Comparison of ENCODE assay signal across 35 mouse cellular contexts in genomic region chr9:98523872-98524271, GRCm38 (mm10). TPM values are rescaled to one million over a fixed set of nuclear protein-coding genes. Genes with fewer than 3 reads are reported as not detected.
A peak's percentile ranks its signal among the peaks of the same experiment; 100 is the strongest.
DNase-seq lines count a peak whose midpoint lies in the region; ATAC-seq and TF ChIP-seq lines count a peak whose summit lies in the region.
"Had no signal": no experiment of that assay in that cellular context is flagged by ENCODE, and none has a peak within 500 bp of the region (broad histone marks: within the 10 kb centered on the region; RNA-seq: fewer than 3 reads in every experiment).

No protein-coding gene starts in this region.

- H3K9ac ChIP-seq in forebrain, embryonic 12.5 days, result no peak overlapping the region
- H3K9ac ChIP-seq in forebrain, postnatal 0 days, result no peak overlapping the region
- H3K9ac ChIP-seq in forebrain, embryonic 15.5 days (replicated peaks), result no peak overlapping the region
- H3K9ac ChIP-seq: embryonic facial prominence, embryonic 13.5 days; heart, embryonic 15.5 days; hindbrain, embryonic 12.5 days; limb, embryonic 12.5 days; liver, embryonic 15.5 days; lung, embryonic 14.5 days; midbrain, embryonic 13.5 days had no signal

- peaks cover 24% of the 10 kb centered on the region for H3K4me1 ChIP-seq in forebrain, embryonic 12.5 days
- peaks cover 16% of the 10 kb centered on the region for H3K4me1 ChIP-seq in forebrain, postnatal 0 days (ENCODE audit: insufficient read depth)
- H3K4me1 ChIP-seq in forebrain, embryonic 15.5 days, result peaks cover 36% of the 10 kb centered on the region
- H3K4me1 ChIP-seq in megakaryocyte, embryonic 14.5 days, result peaks cover 69% of the 10 kb centered on the region
- H3K4me1 ChIP-seq: embryonic facial prominence, embryonic 13.5 days; heart, embryonic 10.5 days; limb, embryonic 12.5 days; liver, embryonic 15.5 days had no signal

- ATAC-seq in forebrain, embryonic 12.5 days (ENCODE audit: low FRiP score), result no peak
- no peak for ATAC-seq in forebrain, postnatal 0 days
- ATAC-seq in forebrain, embryonic 15.5 days (replicated peaks), result no peak
- ATAC-seq: CD4-positive, CD25-positive, alpha-beta regulatory T cell, adult 4 months; intestine, postnatal 0 days; midbrain, embryonic 13.5 days had no signal

- H3K36me3 ChIP-seq in forebrain, embryonic 12.5 days (replicated peaks), result no peaks in the 10 kb centered on the region
- no peaks in the 10 kb centered on the region for H3K36me3 ChIP-seq in forebrain, postnatal 0 days (ENCODE audit: insufficient read depth)
- no peaks in the 10 kb centered on the region for H3K36me3 ChIP-seq in forebrain, embryonic 15.5 days
- peaks cover 6% of the 10 kb centered on the region for H3K36me3 ChIP-seq in megakaryocyte, embryonic 14.5 days (replicated peaks; ENCODE audit: low read length)
- H3K36me3 ChIP-seq: embryonic facial prominence, embryonic 13.5 days; heart, embryonic 10.5 days; heart, embryonic 15.5 days; hindbrain, embryonic 12.5 days; limb, embryonic 12.5 days; liver, embryonic 15.5 days; midbrain, embryonic 13.5 days had no signal

- H3K27me3 ChIP-seq in forebrain, embryonic 12.5 days, result peaks cover 23% of the 10 kb centered on the region; the same call in 1 of the 2 replicates
- no peaks in the 10 kb centered on the region for H3K27me3 ChIP-seq in forebrain, postnatal 0 days (ENCODE audit: insufficient read depth, low read length)
- H3K27me3 ChIP-seq in forebrain, embryonic 15.5 days, result no peaks in the 10 kb centered on the region
- H3K27me3 ChIP-seq in megakaryocyte, embryonic 14.5 days (replicated peaks), result peaks cover 3% of the 10 kb centered on the region
- H3K27me3 ChIP-seq: embryonic facial prominence, embryonic 13.5 days; heart, embryonic 15.5 days; hindbrain, embryonic 12.5 days; limb, embryonic 12.5 days; liver, embryonic 15.5 days; midbrain, embryonic 13.5 days had no signal

- intact Hi-C loops in gastrocnemius, postnatal 36 days (cut with DNase I), result no loop called here

- 79% methylated on average over 2 of the region's 2 CpGs for WGBS in forebrain, embryonic 12.5 days
- WGBS in forebrain, postnatal 0 days, result 71% methylated on average over 2 of the region's 2 CpGs
- 74% methylated on average over 2 of the region's 2 CpGs for WGBS in forebrain, embryonic 15.5 days

- H3K9me3 ChIP-seq in forebrain, embryonic 12.5 days, result no peaks in the 10 kb centered on the region
- H3K9me3 ChIP-seq in forebrain, postnatal 0 days (ENCODE audit: low read length), result no peaks in the 10 kb centered on the region
- H3K9me3 ChIP-seq in forebrain, embryonic 15.5 days, result no peaks in the 10 kb centered on the region
- H3K9me3 ChIP-seq in megakaryocyte, embryonic 14.5 days, result peaks cover 6% of the 10 kb centered on the region; the same call in 1 of the 2 replicates
- H3K9me3 ChIP-seq: embryonic facial prominence, embryonic 13.5 days; heart, embryonic 10.5 days; heart, embryonic 15.5 days; hindbrain, embryonic 12.5 days; limb, embryonic 12.5 days; liver, embryonic 15.5 days; midbrain, embryonic 13.5 days had no signal

- no peak for DNase-seq in forebrain, postnatal 0 days
- peak; percentile 10 for DNase-seq in 416B (ENCODE audit: low read depth)
- no peak for DNase-seq in gastrocnemius, postnatal 36 days
- DNase-seq in urinary bladder, postnatal 14 days (ENCODE audit: low spot score), result no peak
- DNase-seq: adrenal gland, postnatal 14 days; cerebellum, adult 11-12 months; cerebellum, adult 9-11 months; gastrocnemius, postnatal 10 days; heart, adult 11 months; kidney, adult 9 months; kidney, postnatal 14 days; lung, embryonic 14.5 days; lung, postnatal 14 days; right cerebral cortex, adult 18-20 months; right cerebral cortex, postnatal 4 days had no signal

- TF ChIP-seq CTCF in forebrain, postnatal 0 days (IDR thresholded peaks at IDR 0.05; ENCODE audit: low read depth), result no peak

- no peak overlapping the region for H3K4me3 ChIP-seq in forebrain, embryonic 12.5 days (replicated peaks)
- H3K4me3 ChIP-seq in forebrain, postnatal 0 days (ENCODE audit: low read depth, low read length), result no peak overlapping the region
- no peak overlapping the region for H3K4me3 ChIP-seq in forebrain, embryonic 15.5 days
- peak overlapping the region; percentile 64 for H3K4me3 ChIP-seq in megakaryocyte, embryonic 14.5 days (replicated peaks)
- H3K4me3 ChIP-seq: embryonic facial prominence, embryonic 13.5 days; heart, embryonic 10.5 days; heart, embryonic 15.5 days; hindbrain, embryonic 12.5 days; left cerebral cortex, adult 2 months; limb, embryonic 12.5 days; liver, embryonic 15.5 days; midbrain, embryonic 13.5 days had no signal

- peak overlapping the region; percentile 83 for H3K27ac ChIP-seq in forebrain, embryonic 12.5 days
- no peak overlapping the region for H3K27ac ChIP-seq in forebrain, postnatal 0 days (ENCODE audit: low read depth, low read length)
- H3K27ac ChIP-seq in forebrain, embryonic 15.5 days (replicated peaks), result peak overlapping the region; percentile 78
- H3K27ac ChIP-seq: embryonic facial prominence, embryonic 13.5 days; heart, embryonic 10.5 days; heart, embryonic 15.5 days; hindbrain, embryonic 12.5 days; left cerebral cortex, adult 2 months; limb, embryonic 12.5 days; liver, embryonic 15.5 days; stomach, postnatal 0 days had no signal

- H3K4me2 ChIP-seq in forebrain, embryonic 12.5 days, result no peak overlapping the region
- H3K4me2 ChIP-seq in forebrain, postnatal 0 days (ENCODE audit: low read depth), result no peak overlapping the region
- no peak overlapping the region for H3K4me2 ChIP-seq in forebrain, embryonic 15.5 days (replicated peaks)
- H3K4me2 ChIP-seq: embryonic facial prominence, embryonic 13.5 days; heart, embryonic 15.5 days; hindbrain, embryonic 12.5 days; limb, embryonic 12.5 days; liver, embryonic 15.5 days; lung, embryonic 14.5 days; midbrain, embryonic 13.5 days had no signal

RNA-seq across cellular contexts. Expression of gene Rbp2, which starts 38.0 kb away (rescaled TPM):
- polyA plus RNA-seq in forebrain, embryonic 12.5 days (2016; fragmentation: Nextera tagmentation; extraction: Ambion mirVana), result not detected in 2 replicates
- total RNA-seq in forebrain, postnatal 0 days (2014; rRNA removed), result 0.76 TPM in 1 of 2 replicates, not detected in the other
- polyA plus RNA-seq in forebrain, postnatal 0 days (2015; fragmentation: Nextera tagmentation; extraction: Ambion mirVana), result 0.48 and 0.67 TPM in 2 replicates
- polyA plus RNA-seq in forebrain, embryonic 15.5 days (2015; fragmentation: Nextera tagmentation; extraction: Ambion mirVana), result 0.53 TPM in 1 of 2 replicates, not detected in the other
- polyA plus RNA-seq in megakaryocyte, embryonic 14.5 days (2012; ENCODE audit: insufficient read depth, low replicate concordance), result 2.4 TPM in 1 of 2 replicates, not detected in the other
- total RNA-seq in gastrocnemius, postnatal 36 days (2021), result not detected
- total RNA-seq: adrenal gland, postnatal 14 days; gastrocnemius, postnatal 10 days; layer of hippocampus, postnatal 14 days; left cerebral cortex, adult 2 months; left cerebral cortex, postnatal 25 days; liver, adult 2 months; monocyte, adult 5-6 weeks; neutrophil, adult 5-6 weeks had no signal
- polyA plus RNA-seq: CD4-positive, CD25-positive, alpha-beta regulatory T cell, adult 4 months; limb, embryonic 12.5 days; liver, adult 2 months; midbrain, embryonic 13.5 days; spleen, adult 2 months had no signal

RNA-seq across cellular contexts. Expression of gene Copb2, which starts 39.6 kb away (rescaled TPM):
- polyA plus RNA-seq in forebrain, embryonic 12.5 days (2016; fragmentation: Nextera tagmentation; extraction: Ambion mirVana), result 157 and 159 TPM in 2 replicates
- 96.3 and 116 TPM in 2 replicates for total RNA-seq in forebrain, postnatal 0 days (2014; rRNA removed)
- polyA plus RNA-seq in forebrain, postnatal 0 days (2015; fragmentation: Nextera tagmentation; extraction: Ambion mirVana), result 109 TPM in 2 replicates
- 128 and 133 TPM in 2 replicates for polyA plus RNA-seq in forebrain, embryonic 15.5 days (2015; fragmentation: Nextera tagmentation; extraction: Ambion mirVana)
- 18.2 TPM in 1 of 2 replicates, not detected in the other for polyA plus RNA-seq in megakaryocyte, embryonic 14.5 days (2012; ENCODE audit: insufficient read depth, low replicate concordance)
- total RNA-seq in gastrocnemius, postnatal 36 days (2021), result 10 to 100 TPM; 55.7 to 61.9 TPM
